Mouse (Mus musculus) E14TG2a.4 (cell line): Measurements from ENCODE around the gene Gal3st1.

Experiments
- CTCF ChIP-seq: conservative IDR thresholded peaks from 2 replicates; pipeline ENCODE4 v1.5.1; 2014; ENCODE audit warnings: low read length
- POU5F1 ChIP-seq: IDR thresholded peaks from 2 replicates; pipeline ENCODE4 v1.6.1; 2014; ENCODE audit warnings: low read length, borderline replicate concordance

DNA sequence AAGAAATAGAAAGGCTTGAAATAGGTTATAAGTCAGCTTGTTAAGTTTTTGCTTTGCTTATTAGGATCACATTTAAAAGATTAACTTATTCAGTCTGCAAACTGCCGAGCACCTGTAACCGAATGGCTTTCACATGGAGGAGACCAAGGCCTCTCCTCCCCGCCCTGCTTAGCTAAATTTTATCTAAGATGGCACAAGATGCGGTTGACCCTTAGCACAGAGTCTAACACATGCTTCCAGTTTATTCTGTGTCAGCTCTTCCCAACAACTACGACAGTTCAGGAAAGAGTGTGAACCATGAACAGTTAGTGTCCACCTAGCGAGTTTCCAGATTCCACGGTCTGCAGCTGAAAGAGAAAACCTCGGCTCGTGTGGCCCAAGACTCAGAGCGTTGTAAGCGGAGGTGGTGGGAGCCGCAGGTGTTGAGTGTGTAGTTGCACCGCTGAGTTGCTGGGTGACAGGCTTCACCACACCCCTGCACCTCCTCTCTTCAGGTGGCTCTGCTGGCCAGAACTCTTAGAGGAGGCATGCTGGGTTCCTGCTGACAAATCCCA is 46.0 kb upstream of the Gal3st1 start:
- TF ChIP-seq CTCF (no peak), POU5F1 (no peak)
